Mouse (Mus musculus) thymus, adult 2 months (tissue): ENCODE measurements around the gene Olfr706.

Source experiments
- CTCF ChIP-seq: fragments of 200-500 bp; IDR thresholded peaks from 2 replicates; pipeline ENCODE4 v1.5.1; 2012; ENCODE audit warnings: mild to moderate bottlenecking, control low read depth, low read length, moderate library complexity, borderline replicate concordance; ENCODE audit not compliant: control insufficient read depth, poor library complexity, insufficient read depth; ENCODE audit errors: extremely low read depth
- POLR2A ChIP-seq: fragments of 200-500 bp; IDR thresholded peaks from 2 replicates; pipeline ENCODE4 v1.6.1; 2012; ENCODE audit warnings: mild to moderate bottlenecking, low read length, control low read depth, moderate library complexity; ENCODE audit not compliant: control insufficient read depth, poor library complexity, insufficient read depth; ENCODE audit errors: extremely low read depth

GRCm38 (mm10) chr7:106907676-106908075 is 19.7 kb upstream of the Olfr706 start, which contains the start of gene Olfr1532-ps1:
- TF ChIP-seq CTCF (no peak), POLR2A (no peak)
